In genomic region chr6:99383846-99384472, GRCm38 (mm10) we compare ENCODE assay signal across 28 mouse cellular contexts.
A peak's percentile ranks its signal among the peaks of the same experiment; 100 is the strongest.
DNase-seq lines count a peak whose midpoint lies in the region; ATAC-seq and TF ChIP-seq lines count a peak whose summit lies in the region.
"Had no signal": no experiment of that assay in that cellular context is flagged by ENCODE, and none has a peak within 500 bp of the region (broad histone marks: within the 10 kb centered on the region; RNA-seq: fewer than 3 reads in every experiment).

No protein-coding gene starts in this region.

- whole genome bisulfite sequencing in heart, adult 2 months = 33% methylated on average over 4 of the region's 4 CpGs
- 84% methylated on average over 4 of the region's 4 CpGs for WGBS in neural tube, embryonic 13.5 days

- peaks cover 12% of the 10 kb centered on the region for H3K4me1 ChIP-seq in heart, adult 2 months (ENCODE audit: control insufficient read depth, insufficient read depth, low read length)
- peaks cover 7% of the 10 kb centered on the region; the same call in 1 of the 2 replicates for H3K4me1 ChIP-seq in neural tube, embryonic 13.5 days (replicated peaks)
- H3K4me1 ChIP-seq: midbrain, embryonic 12.5 days had no signal

- intact Hi-C loops in heart, adult 2 months (cut with DNase I) = no loop called here

- no peak for DNase-seq in heart, adult 2 months
- DNase-seq in heart, adult 9 months (ENCODE audit: low spot score in 2 of 2) = no peak
- no peak for DNase-seq in neural tube, embryonic 10.5 days (ENCODE audit: extremely low spot score, low spot score)
- peak; percentile 48 for DNase-seq in R1 (ENCODE audit: low read depth, low spot score)
- no peak for DNase-seq in frontal cortex, postnatal 25 days (ENCODE audit: low spot score in 2 of 2)
- DNase-seq in B cell, adult 2 months = no peak
- DNase-seq: adrenal gland, adult 2 months; adrenal gland, postnatal 36 days; cerebellum, adult 2 months; cerebellum, postnatal 14 days; heart, postnatal 14 days; kidney, adult 11 months; kidney, postnatal 25 days; retina, postnatal 1 day; right cerebral cortex, postnatal 14 days; thymus, postnatal 25 days had no signal

- TF ChIP-seq CTCF in heart, adult 2 months (IDR thresholded peaks at IDR 0.05) = no peak

- no peaks in the 10 kb centered on the region for H3K36me3 ChIP-seq in heart, adult 2 months (ENCODE audit: control insufficient read depth, insufficient read depth, low read length)
- no peaks in the 10 kb centered on the region for H3K36me3 ChIP-seq in neural tube, embryonic 13.5 days
- H3K36me3 ChIP-seq: hindbrain, embryonic 13.5 days; limb, embryonic 13.5 days; lung, embryonic 15.5 days; midbrain, embryonic 12.5 days; neural tube, embryonic 15.5 days; stomach, embryonic 15.5 days had no signal

- no peak for TF ChIP-seq POLR2A in heart, adult 2 months (IDR thresholded peaks at IDR 0.05; ENCODE audit: insufficient read depth, low read depth, low read length)

- no peaks in the 10 kb centered on the region for H3K9me3 ChIP-seq in neural tube, embryonic 13.5 days
- H3K9me3 ChIP-seq: forebrain, embryonic 13.5 days; hindbrain, embryonic 13.5 days; kidney, embryonic 15.5 days; limb, embryonic 13.5 days; lung, embryonic 15.5 days; midbrain, embryonic 12.5 days; neural tube, embryonic 15.5 days; stomach, embryonic 15.5 days had no signal

- H3K4me2 ChIP-seq in neural tube, embryonic 13.5 days = no peak overlapping the region
- H3K4me2 ChIP-seq: forebrain, embryonic 13.5 days; hindbrain, embryonic 13.5 days; kidney, embryonic 15.5 days; limb, embryonic 13.5 days; liver, embryonic 11.5 days; lung, embryonic 15.5 days; midbrain, embryonic 12.5 days; neural tube, embryonic 15.5 days; stomach, embryonic 15.5 days had no signal

- peak overlapping the region; percentile 20; the same call in 1 of the 2 replicates for H3K27ac ChIP-seq in heart, adult 2 months
- H3K27ac ChIP-seq in neural tube, embryonic 13.5 days (replicated peaks) = no peak overlapping the region
- H3K27ac ChIP-seq: forebrain, embryonic 13.5 days; hindbrain, embryonic 13.5 days; kidney, embryonic 15.5 days; limb, embryonic 13.5 days; lung, embryonic 15.5 days; midbrain, embryonic 12.5 days; neural tube, embryonic 15.5 days; stomach, embryonic 15.5 days had no signal

- no peak overlapping the region for H3K9ac ChIP-seq in heart, adult 2 months (ENCODE audit: low read depth, low read length)
- peak overlapping the region; percentile 26; the same call in 1 of the 2 replicates for H3K9ac ChIP-seq in neural tube, embryonic 13.5 days
- H3K9ac ChIP-seq: forebrain, embryonic 13.5 days; hindbrain, embryonic 13.5 days; kidney, embryonic 15.5 days; limb, embryonic 13.5 days; lung, embryonic 15.5 days; midbrain, embryonic 12.5 days; neural tube, embryonic 15.5 days; stomach, embryonic 15.5 days had no signal

- no peaks in the 10 kb centered on the region for H3K27me3 ChIP-seq in heart, adult 2 months (ENCODE audit: control insufficient read depth, insufficient read depth, low read length)
- no peaks in the 10 kb centered on the region for H3K27me3 ChIP-seq in neural tube, embryonic 13.5 days
- H3K27me3 ChIP-seq: forebrain, embryonic 13.5 days; limb, embryonic 13.5 days; lung, embryonic 15.5 days; midbrain, embryonic 12.5 days; neural tube, embryonic 15.5 days; stomach, embryonic 15.5 days had no signal

- H3K79me2 ChIP-seq in heart, adult 2 months (replicated peaks; ENCODE audit: control insufficient read depth, insufficient read depth, low read length) = no peaks in the 10 kb centered on the region

- no peak for ATAC-seq in neural tube, embryonic 13.5 days (ENCODE audit: low read depth)
- ATAC-seq: activated CD4-positive, CD25-positive, alpha-beta regulatory T cell, adult 4 months; forebrain, embryonic 13.5 days had no signal

- no peak for TF ChIP-seq EP300 in heart, adult 2 months (IDR thresholded peaks at IDR 0.05; ENCODE audit: insufficient read depth, low read depth, low read length)

- H3K4me3 ChIP-seq in heart, adult 2 months = no peak overlapping the region
- no peak overlapping the region for H3K4me3 ChIP-seq in neural tube, embryonic 13.5 days
- H3K4me3 ChIP-seq: erythroblast, embryonic 14.5 days; forebrain, embryonic 13.5 days; hindbrain, embryonic 13.5 days; kidney, embryonic 15.5 days; limb, embryonic 13.5 days; lung, embryonic 15.5 days; midbrain, embryonic 12.5 days; neural tube, embryonic 15.5 days; stomach, embryonic 15.5 days had no signal
